In the genomic region with DNA sequence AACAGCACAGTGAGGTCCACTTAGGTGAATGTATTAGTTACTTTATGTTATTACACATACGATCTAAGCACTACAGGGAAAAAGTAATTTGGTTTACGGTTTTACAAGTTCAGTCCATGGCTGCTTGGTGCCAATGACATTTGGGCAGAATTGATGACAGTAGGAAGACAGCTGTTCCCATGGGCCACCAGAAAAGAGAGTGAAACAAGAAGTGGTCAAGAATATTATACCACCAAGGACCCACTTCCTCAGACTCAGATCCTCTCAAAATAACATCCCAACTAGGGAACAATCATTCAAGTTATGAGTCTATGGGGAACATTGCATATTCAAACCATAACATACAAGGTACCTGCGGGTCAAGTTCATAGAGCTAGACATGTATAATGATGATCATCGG, we compare ENCODE assay signal across 19 mouse cellular contexts.
"Had no signal": no experiment of that assay in that cellular context is flagged by ENCODE, and none has a peak within 500 bp of the region (broad histone marks: within the 10 kb centered on the region; RNA-seq: fewer than 3 reads in every experiment).

No protein-coding gene starts in this region.

- ATAC-seq: intestine, embryonic 16.5 days; midbrain, embryonic 13.5 days had no signal

- H3K27me3 ChIP-seq: liver, embryonic 13.5 days; megakaryocyte, embryonic 14.5 days; midbrain, embryonic 13.5 days; neural tube, embryonic 12.5 days; neural tube, embryonic 15.5 days; stomach, embryonic 15.5 days had no signal

- H3K9ac ChIP-seq: liver, embryonic 13.5 days; midbrain, embryonic 13.5 days; neural tube, embryonic 12.5 days; neural tube, embryonic 15.5 days; stomach, embryonic 15.5 days had no signal

- H3K4me1 ChIP-seq: liver, embryonic 13.5 days; megakaryocyte, embryonic 14.5 days; midbrain, embryonic 10.5 days; midbrain, embryonic 13.5 days; neural tube, embryonic 12.5 days; neural tube, embryonic 15.5 days; stomach, embryonic 15.5 days had no signal

- H3K36me3 ChIP-seq: liver, embryonic 13.5 days; midbrain, embryonic 10.5 days; midbrain, embryonic 13.5 days; neural tube, embryonic 12.5 days; neural tube, embryonic 15.5 days; stomach, embryonic 15.5 days had no signal

- H3K4me3 ChIP-seq: layer of hippocampus, adult 2 months; liver, embryonic 13.5 days; megakaryocyte, embryonic 14.5 days; midbrain, embryonic 10.5 days; midbrain, embryonic 13.5 days; neural tube, embryonic 12.5 days; neural tube, embryonic 15.5 days; stomach, embryonic 15.5 days had no signal

- H3K27ac ChIP-seq: kidney, postnatal 0 days; layer of hippocampus, adult 2 months; liver, embryonic 13.5 days; midbrain, embryonic 10.5 days; midbrain, embryonic 13.5 days; neural tube, embryonic 12.5 days; neural tube, embryonic 15.5 days; stomach, embryonic 15.5 days had no signal

- H3K4me2 ChIP-seq: liver, embryonic 13.5 days; midbrain, embryonic 13.5 days; neural tube, embryonic 12.5 days; neural tube, embryonic 15.5 days; stomach, embryonic 15.5 days had no signal

- H3K9me3 ChIP-seq: liver, embryonic 13.5 days; megakaryocyte, embryonic 14.5 days; midbrain, embryonic 10.5 days; neural tube, embryonic 12.5 days; neural tube, embryonic 15.5 days; stomach, embryonic 15.5 days had no signal

- DNase-seq: kidney, adult 18-20 months; kidney, postnatal 25 days; layer of hippocampus, adult 9-11 months; liver, embryonic 13.5 days; lung, adult 2 months; lung, postnatal 14 days; lung, postnatal 4 days; retina, postnatal 1 day; right cerebral cortex, postnatal 25 days; thymus, postnatal 25 days had no signal
